Mouse (Mus musculus) thymus, adult 2 months (tissue): ENCODE measurements around the gene Lhfpl2.

Experiments
- CTCF ChIP-seq: fragments of 200-500 bp; IDR thresholded peaks from 2 replicates; pipeline ENCODE4 v1.5.1; 2012; ENCODE audit warnings: mild to moderate bottlenecking, control low read depth, low read length, moderate library complexity, borderline replicate concordance; ENCODE audit not compliant: control insufficient read depth, poor library complexity, insufficient read depth; ENCODE audit errors: extremely low read depth
- POLR2A ChIP-seq: fragments of 200-500 bp; IDR thresholded peaks from 2 replicates; pipeline ENCODE4 v1.6.1; 2012; ENCODE audit warnings: mild to moderate bottlenecking, low read length, control low read depth, moderate library complexity; ENCODE audit not compliant: control insufficient read depth, poor library complexity, insufficient read depth; ENCODE audit errors: extremely low read depth

GRCm38 (mm10) chr13:94119309-94119708, 61.7 kb downstream of the Lhfpl2 start:
- no peak for TF ChIP-seq CTCF
- no peak for TF ChIP-seq POLR2A
